Mouse (Mus musculus) B cell, adult (primary cell): ENCODE measurements around the gene Nutf2. TPM values are rescaled to one million over a fixed set of nuclear protein-coding genes. Genes with fewer than 3 reads are reported as not detected.

ENCODE experiments used
- total RNA-seq: library from RNA; stranded (reverse); gene quantifications from 4 replicates; pipeline ENCODE4 v1.2.4, GENCODE M21; 2023; ENCODE audit not compliant: inconsistent age

The Nutf2 gene
- total RNA-seq: 3.8 to 36.5 TPM (median 24.9 TPM) in 4 replicates

DNA sequence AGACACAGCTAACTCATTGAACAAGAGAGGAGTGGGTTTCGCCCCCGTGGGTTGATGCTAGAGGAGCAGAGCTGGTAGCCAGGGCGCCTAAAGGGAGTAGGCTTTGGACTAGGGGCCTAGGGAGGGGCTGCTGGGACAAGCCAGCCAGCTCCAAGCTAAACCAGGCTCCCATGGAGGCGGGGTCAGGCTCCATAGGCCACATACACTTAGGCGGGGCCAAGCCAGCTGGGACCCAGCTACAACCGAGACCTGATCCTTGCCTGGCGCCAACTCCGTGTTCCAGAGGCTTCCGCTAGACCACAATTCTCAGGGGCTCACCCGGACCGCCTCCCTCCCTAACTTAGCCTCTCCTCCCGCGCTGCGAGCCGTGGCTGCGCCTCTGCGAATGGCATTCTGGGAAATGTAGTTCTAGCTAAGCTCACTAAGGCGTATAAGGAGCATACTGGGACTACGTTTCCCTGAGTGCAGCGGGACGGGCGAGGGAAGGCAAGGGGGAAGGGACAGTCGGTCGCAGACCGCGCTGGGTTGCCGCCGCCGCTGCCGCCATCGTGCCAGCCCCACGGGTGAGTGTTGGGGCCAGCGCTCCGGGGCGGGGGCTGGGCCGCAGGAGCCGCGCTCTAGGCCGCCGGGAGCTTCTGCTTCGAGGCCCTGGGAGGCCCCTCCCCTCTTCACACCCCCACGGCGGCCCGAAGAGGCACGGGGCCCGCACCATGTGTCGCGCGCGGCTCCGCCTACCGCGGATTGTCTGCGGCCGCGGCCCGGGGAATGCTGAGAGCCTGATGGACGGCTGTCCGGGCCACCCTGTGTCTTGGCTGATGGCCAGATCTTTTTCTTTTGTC, at the start of gene Nutf2:
Gene Nutf2 (plus strand): TSS at position 438 of the 839 bp plus-strand sequence.

DNA sequence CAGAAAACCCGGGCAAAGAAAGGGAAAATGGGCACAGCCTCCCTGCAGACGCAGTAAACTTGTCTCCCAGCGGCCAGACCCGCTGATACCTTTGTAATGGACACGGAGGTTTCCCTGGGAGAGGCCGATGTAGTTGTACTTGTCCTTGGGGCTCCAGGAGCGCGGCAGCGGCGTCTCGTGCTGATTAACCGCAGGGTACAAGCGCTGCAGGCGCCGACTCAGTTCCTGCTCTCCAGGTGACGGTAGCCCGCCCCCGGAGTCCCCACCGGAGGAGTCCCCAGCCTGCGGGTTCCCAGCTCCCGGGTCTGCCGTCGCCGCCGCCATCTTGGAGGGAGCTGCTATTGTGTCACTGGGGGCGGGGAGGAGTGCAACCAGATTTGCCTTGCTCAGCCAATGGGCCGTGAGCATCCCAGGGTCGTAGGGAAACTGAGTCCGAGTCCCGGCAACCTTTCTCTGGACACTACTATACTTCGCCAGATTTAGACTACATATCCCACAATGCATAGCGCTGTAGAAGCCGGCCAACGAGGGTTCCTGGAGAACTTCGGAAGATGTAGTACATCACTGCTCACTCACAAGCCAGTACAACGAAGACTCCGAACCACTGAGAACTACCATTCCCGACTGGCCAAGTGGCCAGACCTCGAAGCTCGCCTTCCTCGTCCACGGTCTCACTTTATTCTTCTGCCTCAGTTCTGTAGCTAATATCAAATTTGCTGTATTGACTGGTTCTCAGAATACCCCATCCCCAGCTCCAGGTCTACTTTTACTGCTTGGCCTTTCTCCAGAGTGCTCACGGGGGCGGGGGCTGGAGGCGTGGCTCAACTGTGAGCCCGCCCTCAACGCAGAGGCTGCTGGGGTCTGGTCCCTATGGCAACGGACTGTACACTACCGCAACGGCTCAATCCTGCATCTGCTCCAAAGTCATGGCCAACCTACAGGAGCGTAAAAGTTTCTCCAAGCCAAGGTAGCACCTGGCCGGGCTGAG, 33.2 kb upstream of the Nutf2 start, which contains the start of the genes Ranbp10 and Tsnaxip1:
Gene Ranbp10 (minus strand): TSS at position 490 of the 988 bp plus-strand sequence.
Gene Tsnaxip1 (plus strand): TSS at position 871 of the 988 bp plus-strand sequence.

DNA sequence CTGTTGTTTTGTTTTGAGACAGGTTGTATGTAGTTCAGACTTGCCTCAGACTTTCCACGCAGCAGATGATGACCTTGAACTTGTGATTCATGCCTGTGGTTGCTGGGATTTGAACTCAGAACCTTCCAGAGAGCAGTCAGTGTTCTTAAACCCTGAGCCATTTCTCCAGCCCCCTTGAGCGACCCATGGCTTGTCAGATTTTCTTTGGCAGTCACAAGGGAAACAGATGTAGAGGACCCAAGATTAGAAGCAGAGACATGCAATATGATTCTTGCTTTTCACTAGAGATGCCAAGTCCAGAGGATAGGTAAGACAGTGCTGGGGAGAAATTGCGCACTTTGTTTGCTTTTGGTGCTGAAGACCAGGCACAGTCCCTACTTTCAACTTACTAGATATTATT, 7.2 kb upstream of the Nutf2 start, which contains the start of gene Cenpt:
Gene Cenpt (minus strand): TSS at position 101 of the 400 bp plus-strand sequence.

DNA sequence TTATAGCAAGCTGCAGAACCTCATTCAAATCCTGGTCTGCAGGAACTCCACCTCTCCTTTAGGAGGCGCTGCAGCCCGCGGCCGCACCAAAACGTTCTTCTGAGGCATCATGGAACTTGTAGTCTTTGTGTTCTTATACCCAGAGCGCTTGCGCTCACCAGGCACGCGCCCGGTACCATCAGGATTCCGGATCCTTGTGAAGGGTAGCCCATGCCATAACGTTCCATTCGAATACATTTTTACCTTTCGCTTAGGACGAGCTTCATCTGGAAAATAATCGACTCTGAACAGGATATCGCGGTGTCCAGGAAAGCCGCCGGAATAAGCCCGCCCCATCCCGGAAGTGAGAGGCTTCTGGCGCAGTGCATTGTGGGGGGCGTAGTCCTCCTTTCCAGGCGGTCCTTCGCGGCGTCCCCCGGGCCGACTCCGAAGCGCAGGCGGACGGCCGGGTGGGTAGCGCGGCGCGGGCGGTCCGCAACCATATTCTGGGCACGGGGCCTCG, 5.6 kb upstream of the Nutf2 start, which contains the start of gene Thap11:
Gene Thap11 (plus strand): TSS at position 418 of the 502 bp plus-strand sequence.

DNA sequence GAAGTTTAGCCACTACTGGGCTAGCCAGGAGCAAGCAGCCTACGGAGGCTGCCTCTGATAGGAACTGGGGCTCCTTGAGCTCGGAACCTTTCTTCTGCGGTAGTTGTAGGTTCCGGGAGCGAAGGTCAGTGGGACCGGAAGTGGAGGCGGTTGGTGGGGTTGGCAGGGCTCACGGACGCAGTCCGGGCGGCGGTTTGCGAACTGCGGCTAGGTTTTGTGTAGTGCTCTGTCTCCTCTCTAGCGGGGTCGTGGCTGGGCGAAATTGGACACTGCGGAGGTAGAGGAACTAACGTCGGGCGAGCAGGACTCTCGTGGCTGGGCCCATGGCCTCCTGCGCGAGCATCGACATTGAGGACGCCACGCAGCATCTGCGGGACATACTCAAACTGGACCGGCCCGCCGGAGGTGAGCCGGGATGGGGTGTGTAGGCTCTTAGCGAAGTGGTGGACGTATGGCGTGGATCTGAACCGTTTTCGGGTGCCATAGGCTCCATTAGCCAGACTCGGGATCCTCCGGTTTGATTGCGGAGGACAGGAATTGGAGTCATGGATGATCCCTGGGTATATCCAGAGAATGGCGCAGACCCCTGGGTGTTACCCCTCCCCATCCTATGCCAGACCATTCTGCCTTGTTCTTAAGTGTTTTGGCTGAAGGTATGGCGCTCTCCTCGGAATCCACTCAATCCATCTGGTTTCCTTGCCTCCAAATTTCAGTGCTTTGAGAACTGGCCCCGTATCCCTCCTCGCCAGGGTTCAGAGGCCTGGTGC, 20.6 kb downstream of the Nutf2 start, which contains the start of gene Edc4:
Gene Edc4 (plus strand): TSS at position 128 of the 767 bp plus-strand sequence.

DNA sequence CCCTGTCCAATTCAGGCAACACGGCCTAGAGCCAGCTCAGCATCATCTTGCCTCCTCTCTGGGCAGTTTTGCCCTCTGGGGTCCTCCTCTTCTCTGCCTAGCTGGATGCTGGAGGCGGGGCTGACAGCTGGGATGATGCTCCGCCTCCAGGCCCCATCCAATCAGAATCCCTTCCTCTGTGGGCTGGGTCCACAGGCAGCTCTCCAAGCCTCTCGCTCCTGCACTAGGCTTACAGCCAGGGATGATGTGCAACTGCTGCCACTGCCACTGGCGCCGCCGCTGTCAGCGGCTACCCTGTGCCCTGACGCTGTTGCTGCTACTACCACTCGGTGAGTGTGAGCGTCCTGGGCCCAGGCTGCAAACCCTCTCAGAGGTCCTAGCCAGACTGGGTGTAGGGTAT, 33.0 kb downstream of the Nutf2 start, which contains the start of gene Nrn1l:
Gene Nrn1l (plus strand): TSS at position 229 of the 400 bp plus-strand sequence.

DNA sequence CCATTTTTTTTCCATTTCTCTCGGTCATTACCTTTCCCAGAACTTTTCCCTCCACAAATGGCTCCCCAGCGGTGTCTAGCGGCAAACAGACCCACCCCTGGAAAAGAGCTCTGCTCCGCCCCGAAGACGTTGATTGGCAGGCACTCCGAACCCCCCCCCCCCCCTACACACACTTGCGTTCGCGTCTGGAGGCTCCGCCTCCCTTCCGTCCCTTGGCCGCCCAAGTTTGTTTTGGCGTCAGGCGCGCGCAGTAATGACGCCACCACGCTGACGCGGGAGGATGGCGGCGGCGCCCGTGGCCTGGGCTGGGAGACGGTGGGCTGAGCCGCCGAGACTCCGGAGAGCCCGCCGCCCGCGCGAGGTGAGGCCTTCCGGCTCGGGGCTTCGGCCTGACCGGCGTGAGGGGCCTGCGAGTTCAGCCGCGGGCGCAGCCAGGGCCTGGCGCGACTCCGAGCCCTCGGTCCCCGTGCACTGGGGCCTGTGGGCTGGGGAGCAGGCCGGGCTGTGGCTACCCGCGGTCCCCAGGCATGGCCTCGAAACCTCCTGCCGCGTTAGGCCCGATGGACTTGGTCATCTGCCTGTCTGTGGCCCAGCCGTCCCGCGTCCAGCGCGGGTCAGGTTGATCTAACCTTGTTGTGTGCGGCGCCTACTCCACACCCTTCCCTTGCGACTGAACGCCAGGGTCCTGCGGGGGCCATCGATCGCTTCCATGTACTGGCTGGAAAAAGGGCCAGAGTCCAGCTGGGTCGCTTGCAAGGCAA, 40.0 kb downstream of the Nutf2 start, which contains the start of gene Pskh1:
Gene Pskh1 (plus strand): TSS at position 262 of the 761 bp plus-strand sequence.

Other genes with a start within 250 kb of the Nutf2 start
- gene Ctcf, start 224.0 kb upstream of the Nutf2 start, total RNA-seq: 187 to 204 TPM (median 199 TPM) in 4 replicates
- gene Agrp, start 223.2 kb upstream of the Nutf2 start, total RNA-seq: not detected in 4 replicates
- gene Carmil2, start 174.3 kb upstream of the Nutf2 start, total RNA-seq: 151 to 166 TPM (median 159 TPM) in 4 replicates
- 95.0 to 102 TPM (median 100 TPM) in 4 replicates for gene Acd, start 159.5 kb upstream of the Nutf2 start, total RNA-seq
- gene Pard6a, start 159.4 kb upstream of the Nutf2 start, total RNA-seq: 13.5 to 18.8 TPM (median 16.4 TPM) in 4 replicates
- gene 4933405L10Rik, start 152.9 kb upstream of the Nutf2 start, total RNA-seq: not detected in 4 replicates
- gene Enkd1, start 152.4 kb upstream of the Nutf2 start, total RNA-seq: 2.8 to 3.9 TPM (median 3.5 TPM) in 4 replicates
- 0.80 to 3.7 TPM (median 2.0 TPM) in 4 replicates for gene Gfod2, start 101.9 kb upstream of the Nutf2 start, total RNA-seq
- 33.7 to 40.7 TPM (median 34.1 TPM) in 4 replicates for gene Ranbp10, start 33.2 kb upstream of the Nutf2 start, total RNA-seq
- gene Tsnaxip1, start 32.8 kb upstream of the Nutf2 start, total RNA-seq: 1.1 to 1.6 TPM (median 1.3 TPM) in 3 of 4 replicates, not detected in the other
- 16.0 to 21.7 TPM (median 18.8 TPM) in 4 replicates for gene Cenpt, start 7.3 kb upstream of the Nutf2 start, total RNA-seq
- 14.8 to 18.3 TPM (median 15.5 TPM) in 4 replicates for gene Thap11, start 5.4 kb upstream of the Nutf2 start, total RNA-seq
- gene Edc4, start 20.3 kb downstream of the Nutf2 start, total RNA-seq: 74.7 to 93.2 TPM (median 78.6 TPM) in 4 replicates
- 0.97 to 2.0 TPM (median 1.5 TPM) in 4 replicates for gene Nrn1l, start 33.0 kb downstream of the Nutf2 start, total RNA-seq
- 23.9 to 26.9 TPM (median 25.8 TPM) in 4 replicates for gene Pskh1, start 39.9 kb downstream of the Nutf2 start, total RNA-seq
- gene Ctrl, start 73.3 kb downstream of the Nutf2 start, total RNA-seq: 2.1 to 5.5 TPM (median 3.4 TPM) in 4 replicates
- gene Psmb10, start 77.9 kb downstream of the Nutf2 start, total RNA-seq: 123 to 171 TPM (median 149 TPM) in 4 replicates
- 0.39 to 0.51 TPM in 2 of 4 replicates, not detected in the others for gene Lcat, start 82.8 kb downstream of the Nutf2 start, total RNA-seq
- gene Slc12a4, start 105.5 kb downstream of the Nutf2 start, total RNA-seq: 10.4 to 17.1 TPM (median 12.3 TPM) in 4 replicates
- gene Dpep3, start 118.8 kb downstream of the Nutf2 start, total RNA-seq: not detected in 4 replicates
- gene Dus2, start 130.8 kb downstream of the Nutf2 start, total RNA-seq: 30.7 to 40.1 TPM (median 34.2 TPM) in 4 replicates
- not detected in 4 replicates for gene Dpep2nb, start 145.4 kb downstream of the Nutf2 start, total RNA-seq
- 7.0 to 8.3 TPM (median 7.8 TPM) in 4 replicates for gene Ddx28, start 151.3 kb downstream of the Nutf2 start, total RNA-seq
- gene Nfatc3, start 198.3 kb downstream of the Nutf2 start, total RNA-seq: 166 to 190 TPM (median 187 TPM) in 4 replicates